Mouse (Mus musculus) retina, postnatal 1 day (tissue): Measurements from ENCODE around the gene Sclt1.

Experiments used
- DNase-seq: peaks from one replicate; pipeline ENCODE4 v3.0.0-alpha.2; 2012

The Sclt1 gene

DNA sequence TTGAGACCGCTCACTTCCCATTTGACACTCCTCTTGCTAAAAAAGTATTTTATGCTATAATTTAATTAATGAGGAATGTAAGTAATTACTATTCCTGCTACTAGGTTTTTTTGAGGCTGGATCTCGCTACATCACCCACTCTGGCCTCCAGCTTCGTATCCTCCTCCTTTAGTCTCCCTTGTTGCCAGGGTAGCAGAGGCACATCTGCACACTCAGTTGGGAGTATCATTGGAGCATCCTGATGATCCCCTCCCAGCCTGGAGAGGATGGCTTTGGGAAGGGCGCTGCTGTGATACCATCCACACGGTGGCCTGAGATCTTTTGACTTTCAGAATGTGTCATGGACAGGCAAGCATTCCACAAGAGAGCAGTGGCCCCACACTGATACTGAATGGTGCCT is 156.8 kb downstream of the Sclt1 start:
- no peak for DNase-seq

DNA sequence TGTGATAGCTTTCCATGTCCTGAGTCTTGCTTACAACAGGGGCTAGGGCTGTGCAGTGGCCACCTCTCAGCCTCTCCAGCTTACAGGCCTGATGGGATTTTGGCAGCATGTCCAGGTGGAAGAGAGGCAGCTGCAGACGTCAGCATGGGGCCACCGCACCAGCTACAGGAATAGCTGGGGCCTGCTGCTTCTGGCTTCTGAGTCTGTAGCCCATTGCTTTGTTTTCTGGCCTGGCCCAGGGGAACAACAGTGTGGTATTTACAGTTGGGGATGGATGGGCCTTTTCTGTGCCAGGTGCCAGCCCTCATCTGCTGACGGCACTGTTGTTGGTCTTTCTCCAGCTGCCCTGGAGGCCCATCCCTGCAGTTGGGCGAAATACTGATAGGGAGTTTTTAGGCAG is 158.7 kb downstream of the Sclt1 start:
- DNase-seq: no peak

DNA sequence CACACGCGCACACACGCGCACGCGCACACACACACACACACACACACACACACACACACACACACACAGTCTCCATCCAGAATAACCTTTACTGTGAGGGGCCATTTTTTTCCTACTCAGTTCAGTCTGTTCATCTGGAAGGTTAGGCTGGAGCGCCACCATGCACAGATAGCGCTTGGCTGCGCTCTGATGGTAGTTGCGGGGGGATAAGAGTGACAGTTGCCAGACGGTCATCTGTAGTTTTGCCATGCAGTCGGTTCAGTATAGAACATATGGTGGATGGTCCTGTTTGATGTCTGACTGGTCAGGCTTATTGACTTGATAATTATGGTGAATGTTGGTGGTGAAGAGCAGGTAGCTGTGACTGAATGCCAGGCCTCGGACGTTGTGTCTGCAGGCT is 159.2 kb downstream of the Sclt1 start:
- DNase-seq: no peak

DNA sequence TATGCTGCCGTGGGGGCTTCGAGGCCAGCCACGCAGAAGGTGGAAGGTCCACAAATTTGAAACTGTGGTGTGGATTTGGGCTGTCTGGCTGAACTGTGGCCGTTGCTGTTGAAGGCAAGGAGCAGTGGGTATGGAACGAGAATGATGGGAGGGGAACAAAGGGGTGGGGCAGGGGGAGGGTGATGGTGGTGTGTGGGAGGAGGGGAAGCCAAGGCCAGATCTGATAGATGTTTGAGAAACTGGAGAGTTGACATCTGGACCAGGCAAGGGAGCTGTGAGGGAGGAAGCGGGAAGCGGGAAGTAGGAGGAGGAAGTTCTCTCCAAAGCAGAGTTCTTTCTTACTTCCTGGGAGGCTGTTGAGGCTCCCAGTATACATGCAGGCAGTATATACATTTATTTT is 160.1 kb downstream of the Sclt1 start:
- DNase-seq: no peak

DNA sequence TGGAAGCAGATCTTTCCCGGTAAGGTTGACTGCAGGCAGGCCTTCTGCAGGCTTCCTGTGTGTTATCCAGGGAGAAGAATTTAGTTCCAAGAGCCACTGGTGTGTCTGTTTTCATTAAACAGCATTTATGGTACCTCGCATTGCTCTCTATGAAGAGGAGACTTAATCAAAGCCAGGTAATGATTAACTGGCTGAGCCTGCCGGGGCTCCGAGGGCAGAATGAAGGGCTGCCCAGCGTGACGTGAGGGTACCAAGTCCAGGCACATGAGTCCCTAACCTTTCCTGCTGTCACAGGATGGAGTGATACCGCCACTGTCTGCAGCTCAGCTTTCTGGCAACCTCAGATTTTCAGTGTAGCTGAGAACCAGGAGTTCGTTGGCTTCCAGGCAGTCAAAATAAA is 160.9 kb downstream of the Sclt1 start:
- no peak for DNase-seq

DNA sequence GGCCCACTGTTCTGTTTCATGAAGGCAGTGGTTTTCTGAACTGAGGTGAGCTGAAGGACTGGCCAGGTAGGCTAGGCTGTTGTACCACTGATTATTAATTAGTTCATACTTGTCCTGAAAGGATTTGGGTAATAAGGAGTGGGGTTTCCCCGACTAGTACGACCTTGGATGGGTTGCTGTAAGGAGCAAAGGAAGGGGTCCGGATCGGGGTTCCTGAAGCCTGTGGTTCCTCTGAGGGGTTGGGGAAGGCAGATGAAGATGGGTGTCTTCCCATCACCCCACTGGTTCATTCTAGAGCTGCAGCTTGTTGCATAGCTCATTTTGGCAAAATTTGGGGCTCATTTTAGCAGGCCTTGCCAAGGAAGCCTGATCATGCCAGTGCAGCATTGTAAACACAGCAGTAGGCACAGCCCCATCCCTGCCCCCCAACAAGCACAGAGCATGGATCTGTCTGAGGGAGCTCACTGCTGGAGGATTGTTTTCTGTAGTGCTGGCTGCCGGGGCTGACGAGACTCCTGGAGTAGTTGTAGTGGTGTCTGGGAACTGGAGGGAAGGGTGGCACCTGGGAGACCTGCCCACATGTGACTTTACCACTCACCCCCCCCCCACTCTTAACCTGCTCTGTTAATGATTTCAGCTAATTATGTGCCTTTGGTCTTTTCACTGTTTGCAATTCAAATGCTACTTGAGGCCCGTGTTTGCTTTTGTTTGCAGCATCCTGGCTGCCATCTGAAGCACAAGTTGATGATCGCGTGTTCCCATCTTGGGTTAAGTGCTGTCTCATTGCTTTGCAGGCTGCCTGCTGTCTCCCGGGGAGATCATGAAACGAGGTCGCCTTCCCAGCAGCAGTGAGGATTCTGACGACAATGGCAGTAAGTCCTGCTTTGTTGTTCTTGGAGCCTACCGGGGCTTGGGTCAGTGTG is 161.7 kb downstream of the Sclt1 start:
- DNase-seq: peak; percentile 47

DNA sequence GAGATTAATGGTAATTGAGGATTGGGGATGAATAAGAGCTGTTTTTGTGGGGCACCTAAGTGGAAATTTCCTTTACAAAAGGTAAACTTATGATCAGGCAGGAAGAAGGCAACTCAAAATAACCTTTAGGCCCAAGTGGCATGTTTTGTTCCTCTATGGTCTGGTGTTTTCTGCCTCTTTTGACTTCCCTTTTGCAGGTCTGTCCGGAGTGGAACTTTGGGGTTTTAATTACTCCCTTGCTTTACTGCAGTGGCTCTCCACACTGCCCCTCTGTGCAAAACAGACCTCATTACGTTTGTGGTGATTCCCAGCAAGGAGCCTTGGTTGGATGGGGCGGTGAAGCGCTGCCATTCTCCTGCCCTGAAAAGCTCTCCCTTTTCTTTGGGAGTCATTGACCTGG is 162.4 kb downstream of the Sclt1 start:
- DNase-seq: no peak

DNA sequence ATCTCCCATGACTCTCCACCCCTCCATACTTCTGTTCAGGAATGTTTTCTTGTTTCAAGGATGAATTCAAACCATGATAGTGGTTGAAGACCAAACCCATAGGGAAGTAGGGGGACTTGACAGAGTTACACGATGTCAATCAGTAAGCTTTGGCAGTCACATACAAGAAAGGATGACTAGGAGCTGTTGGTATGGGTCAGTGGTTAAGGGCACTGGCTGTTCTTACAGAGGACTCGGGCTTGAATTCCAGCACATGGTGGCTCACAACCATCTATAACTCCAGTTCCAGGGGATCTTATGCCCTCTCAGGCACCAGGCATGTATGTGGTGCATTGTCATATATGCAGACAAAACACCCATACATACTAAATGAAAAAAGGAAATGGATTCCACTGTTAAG is 165.1 kb downstream of the Sclt1 start:
- no peak for DNase-seq
